Mouse (Mus musculus): Measurements from ENCODE around the gene Gm21970.
A peak's percentile ranks its signal among the peaks of the same experiment; 100 is the strongest.

Gm21970 gene

GRCm38 (mm10) chr16:91401569-91402165 lies 10.1 kb downstream of the Gm21970 start:
- no peak for DNase-seq (ENCODE audit: low spot score in 2 of 2)

GRCm38 (mm10) chr16:91403784-91404183 lies 12.3 kb downstream of the Gm21970 start:
- no peak for DNase-seq (ENCODE audit: low spot score in 2 of 2)

DNA sequence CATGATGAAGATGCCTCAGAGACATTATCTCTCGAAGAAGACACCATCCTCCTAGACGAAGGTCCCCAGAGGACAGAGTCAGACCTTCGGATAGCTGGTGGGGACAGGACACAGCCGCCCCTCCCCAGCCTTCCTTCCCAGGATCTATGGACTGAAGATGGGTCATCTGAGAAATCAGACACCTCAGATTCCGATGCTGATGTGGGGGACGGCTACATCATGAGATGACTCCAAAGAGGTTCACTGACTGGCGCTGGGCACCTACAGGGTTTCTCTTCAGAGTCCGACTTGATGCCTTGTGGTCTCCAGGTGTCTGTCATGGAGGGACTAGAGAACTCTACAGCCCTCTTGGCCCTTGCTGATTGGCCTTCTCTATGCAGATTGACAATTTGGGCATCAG lies 12.7 kb downstream of the Gm21970 start:
- DNase-seq (ENCODE audit: low spot score in 2 of 2): no peak

- no peak for DNase-seq (ENCODE audit: low spot score in 2 of 2)
These were observed 13.5 kb downstream of the Gm21970 start for GRCm38 (mm10) chr16:91404828-91405577.

DNA sequence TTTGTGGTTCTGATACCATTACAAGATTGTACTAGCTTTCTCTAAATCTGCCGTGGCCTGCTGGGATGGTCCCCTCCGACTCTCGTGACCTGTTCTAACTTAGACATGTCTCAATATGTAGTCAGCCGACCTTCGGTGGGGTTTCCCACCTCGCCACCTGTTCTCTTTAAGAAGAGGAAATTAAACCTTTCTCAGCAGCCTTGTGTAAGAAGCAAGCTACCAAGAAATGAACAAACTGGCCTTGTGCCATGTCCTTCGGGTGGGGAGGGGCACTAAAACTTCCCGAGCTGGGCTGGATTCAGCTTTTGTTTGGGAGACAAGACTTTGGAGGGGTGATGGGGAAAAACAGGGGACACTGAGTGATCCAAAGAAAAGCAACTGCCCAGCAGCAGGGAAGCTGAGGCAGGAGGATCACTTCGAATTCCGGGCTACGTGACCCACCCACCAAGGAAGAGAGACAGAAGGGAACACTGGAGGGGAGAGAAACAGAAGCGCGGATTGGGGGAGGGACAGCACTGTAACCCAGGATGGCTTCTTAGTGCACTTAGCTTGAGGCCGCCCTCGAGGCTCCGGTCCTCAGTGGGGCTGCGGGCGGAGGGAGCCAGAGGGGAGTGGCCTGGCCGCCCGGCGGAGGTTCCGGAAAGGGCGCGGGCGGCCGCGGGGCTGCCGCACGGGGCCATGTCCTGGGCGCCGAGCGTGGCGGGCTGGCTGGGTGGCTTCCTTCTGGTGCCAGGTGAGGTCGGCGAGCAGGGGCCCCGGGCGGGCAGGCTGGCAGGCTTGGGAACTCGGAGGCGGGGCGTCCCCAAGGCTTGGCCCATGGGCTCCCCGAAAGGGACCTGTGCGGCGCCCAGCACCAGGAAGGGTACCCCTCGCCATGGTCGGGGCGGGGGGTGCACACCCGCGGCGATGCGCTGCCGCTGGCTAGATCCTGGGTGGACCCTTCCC lies 14.4 kb downstream of the Gm21970 start, which contains the start of gene Il10rb:
Il10rb (plus strand) TSS at position 525 of the 945 bp plus-strand sequence.
- DNase-seq (ENCODE audit: low spot score in 2 of 2): peak; percentile 72 to 78

GRCm38 (mm10) chr16:91406585-91407220 lies 15.2 kb downstream of the Gm21970 start:
- no peak for DNase-seq (ENCODE audit: low spot score in 2 of 2)

DNA sequence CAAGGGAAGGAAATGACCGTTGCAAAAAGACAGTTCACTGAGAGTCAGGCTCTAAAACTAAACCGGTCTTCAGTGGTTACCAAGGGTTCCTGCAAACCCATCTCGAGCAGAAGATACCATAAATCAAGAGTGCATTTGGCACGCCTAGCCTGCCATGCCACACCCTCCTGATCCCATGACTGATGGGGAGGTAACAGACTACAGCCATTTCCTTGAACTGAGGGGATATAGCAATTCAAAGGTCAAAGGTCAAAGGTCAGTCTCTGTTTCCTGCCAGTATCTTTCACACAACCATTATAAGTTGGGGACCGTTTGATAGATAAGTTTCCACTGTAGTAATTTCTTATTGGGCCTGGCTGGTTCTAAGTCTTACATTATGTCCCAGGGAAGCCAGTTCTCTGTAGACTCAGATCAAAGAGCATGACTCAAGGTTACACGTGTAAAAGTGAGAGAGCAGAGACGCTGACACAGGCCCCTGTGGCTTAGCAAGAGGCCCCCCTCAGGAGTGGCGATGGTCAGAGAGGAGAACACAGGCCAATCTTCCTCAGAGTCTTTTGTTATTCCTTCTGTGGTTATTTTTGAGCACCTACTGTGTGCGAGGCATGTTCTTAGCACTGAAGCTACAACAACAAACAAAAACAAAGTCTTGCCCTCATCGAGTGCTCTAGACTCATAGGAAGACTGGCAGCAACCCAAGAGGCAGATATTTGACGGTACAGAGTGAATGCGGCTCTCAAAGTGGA lies 21.8 kb downstream of the Gm21970 start:
- no peak for DNase-seq (ENCODE audit: low spot score in 2 of 2)

- DNase-seq (ENCODE audit: low spot score in 2 of 2): no peak
These were observed 24.1 kb downstream of the Gm21970 start for GRCm38 (mm10) chr16:91415391-91416189.

- no peak for DNase-seq (ENCODE audit: low spot score in 2 of 2)
These were observed 24.8 kb downstream of the Gm21970 start for GRCm38 (mm10) chr16:91416357-91416756.

DNA sequence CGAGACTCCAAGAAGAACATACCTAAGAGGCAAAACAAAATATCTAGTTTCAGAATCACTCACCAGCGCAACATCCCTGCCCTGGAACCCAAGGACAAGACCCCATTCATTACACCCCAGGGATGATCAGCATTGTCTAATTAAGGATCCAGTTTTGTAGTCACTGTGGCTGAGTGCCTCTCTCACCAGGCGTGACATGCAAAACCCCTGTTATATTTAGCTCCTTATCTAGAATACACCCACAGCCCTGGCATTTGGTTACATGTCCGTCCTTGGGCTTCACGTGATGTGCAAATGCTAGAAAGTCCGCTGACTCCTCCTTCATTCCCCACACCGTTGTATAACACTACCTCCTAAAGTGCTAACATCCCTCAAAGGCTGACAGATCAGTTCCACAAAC lies 25.4 kb downstream of the Gm21970 start:
- no peak for DNase-seq (ENCODE audit: low spot score in 2 of 2)

DNA sequence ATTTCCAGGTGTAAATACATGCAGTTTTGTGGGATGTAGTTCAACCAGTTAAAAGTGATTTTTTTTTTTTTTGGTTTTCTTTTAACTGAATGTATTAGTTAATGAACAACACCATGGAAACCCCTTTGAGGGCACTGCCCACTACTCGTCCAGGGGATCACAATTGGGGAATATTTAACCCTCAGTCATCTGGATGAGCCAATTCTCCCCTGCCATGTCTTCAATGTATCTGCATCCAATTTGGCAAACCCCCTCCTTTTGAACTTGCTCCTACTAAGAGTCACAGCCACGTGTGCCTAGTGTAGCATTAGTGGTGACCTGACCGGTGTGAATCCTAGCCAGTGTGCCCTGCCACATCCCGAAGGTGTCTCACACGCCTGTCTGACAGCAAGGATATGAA lies 27.0 kb downstream of the Gm21970 start:
- DNase-seq (ENCODE audit: low spot score in 2 of 2): no peak

- DNase-seq (ENCODE audit: low spot score in 2 of 2): no peak
These were observed 34.3 kb downstream of the Gm21970 start for GRCm38 (mm10) chr16:91425816-91426215.

DNA sequence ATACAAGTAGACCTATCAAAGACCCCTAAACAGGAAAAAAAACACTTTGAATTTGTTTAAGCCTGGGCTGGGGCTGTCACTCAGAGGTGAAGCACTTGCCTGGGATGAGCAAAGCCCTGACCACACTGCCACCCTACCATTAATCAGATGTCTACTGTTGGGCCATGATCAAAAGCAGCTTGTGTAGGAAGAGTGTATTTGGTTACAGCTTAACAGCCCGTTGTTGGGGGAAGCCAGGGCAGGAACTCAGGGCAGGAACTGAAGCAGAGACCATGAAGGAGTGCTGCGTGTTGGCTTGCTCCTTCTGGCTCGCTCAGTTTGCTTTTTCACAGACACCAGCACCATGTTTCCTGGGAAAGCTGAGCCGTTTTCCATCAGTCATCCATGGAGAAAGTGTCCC lies 35.1 kb downstream of the Gm21970 start:
- DNase-seq (ENCODE audit: low spot score in 2 of 2): no peak

DNA sequence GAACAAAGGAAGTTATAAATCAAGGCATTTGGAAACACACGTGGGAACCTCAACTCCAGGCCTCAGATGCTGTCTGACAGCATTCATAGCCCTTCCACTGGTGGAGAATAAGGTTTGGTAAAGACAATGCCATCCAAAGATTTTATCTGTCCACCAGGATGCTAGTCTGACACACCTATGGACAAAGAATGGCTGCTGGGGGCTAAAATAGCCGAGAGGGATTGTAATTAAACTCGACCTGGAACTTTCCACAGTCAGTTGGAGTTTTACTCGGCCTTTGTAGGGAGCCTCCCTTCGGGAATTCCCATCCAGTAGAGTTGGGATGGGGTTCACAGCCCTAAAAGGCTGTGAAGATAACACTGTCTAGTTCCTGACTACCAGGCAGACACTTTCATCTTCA lies 35.9 kb downstream of the Gm21970 start:
- no peak for DNase-seq (ENCODE audit: low spot score in 2 of 2)

GRCm38 (mm10) chr16:91428259-91428865 lies 36.8 kb downstream of the Gm21970 start:
- no peak for DNase-seq (ENCODE audit: low spot score in 2 of 2)

GRCm38 (mm10) chr16:91432720-91433328 lies 41.3 kb downstream of the Gm21970 start:
- no peak for DNase-seq (ENCODE audit: low spot score in 2 of 2)

GRCm38 (mm10) chr16:91433329-91433933 lies 41.9 kb downstream of the Gm21970 start:
- DNase-seq (ENCODE audit: low spot score in 2 of 2): no peak

- DNase-seq (ENCODE audit: low spot score in 2 of 2): no peak
These were observed 42.6 kb downstream of the Gm21970 start for GRCm38 (mm10) chr16:91434119-91434518.

DNA sequence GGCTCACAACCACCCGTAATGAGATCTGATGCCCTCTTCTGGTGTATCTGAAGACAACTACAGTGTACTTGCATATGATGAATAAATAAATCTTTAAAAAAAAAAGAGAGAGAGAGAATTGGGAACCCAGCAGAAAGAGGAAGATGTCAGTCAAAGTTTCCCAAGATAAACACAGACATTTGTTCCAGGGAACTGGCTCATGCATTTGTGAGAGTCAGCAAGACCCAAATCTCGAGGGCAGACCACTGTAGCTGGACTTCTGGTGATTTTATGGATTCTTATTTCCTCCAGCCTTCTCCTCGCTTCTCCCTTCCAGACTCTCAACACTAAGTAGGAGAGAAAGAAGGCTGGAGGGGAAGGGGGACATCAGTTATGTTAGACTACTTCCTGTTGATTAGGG lies 46.6 kb downstream of the Gm21970 start:
- DNase-seq (ENCODE audit: low spot score in 2 of 2): no peak

Data from urinary bladder, postnatal 4 days (tissue).